Mouse (Mus musculus) brain, embryonic 18.5 days (tissue): ENCODE measurements at regions not wholly inside any gene's neighbourhood (a gene's known extent, or its start where the extent isn't known, plus 50 kb on each side); places are given as distances from the start of the nearest gene placed in this dataset.
A peak's percentile ranks its signal among the peaks of the same experiment; 100 is the strongest.

Experiments
- DNase-seq: peaks from one replicate; pipeline ENCODE4 v3.0.0-alpha.2; 2012; ENCODE audit warnings: low read depth, low spot score

GRCm38 (mm10) chr19:13980988-13981630 lies 67.8 kb downstream of the Olfr1505 start:
- peak; percentile 12 for DNase-seq

GRCm38 (mm10) chr19:13982823-13983222 lies 69.5 kb downstream of the Olfr1505 start:
- no peak for DNase-seq
